Mouse (Mus musculus): ENCODE results near the gene Cyp8b1. TPM values are rescaled to one million over a fixed set of nuclear protein-coding genes. Genes with fewer than 3 reads are reported as not detected.
A peak's percentile ranks its signal among the peaks of the same experiment; 100 is the strongest.

Cyp8b1 gene
- polyA plus RNA-seq (2016; fragmentation: Nextera tagmentation; extraction: Ambion mirVana): not detected in 2 replicates

DNA sequence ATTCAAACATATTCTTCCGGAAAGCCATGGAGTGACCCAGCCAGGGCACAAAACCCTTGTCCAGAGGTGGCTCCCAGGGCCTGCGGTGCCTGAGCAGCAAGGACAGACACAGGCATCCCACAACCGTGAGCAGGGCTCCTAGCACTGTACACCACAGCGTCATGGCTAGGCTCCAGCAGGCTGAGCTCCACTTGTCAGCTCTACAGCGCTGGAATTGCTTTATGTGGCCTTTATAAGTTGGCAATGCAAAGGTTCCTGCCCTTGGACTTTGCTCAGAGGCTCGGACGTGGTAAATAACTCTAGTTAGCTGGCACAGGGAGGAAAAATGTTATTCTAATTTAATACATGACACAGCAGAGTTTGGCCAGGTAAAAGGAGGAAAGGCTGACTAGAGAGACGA is at the start of gene Cyp8b1:
TSS of gene Cyp8b1 (minus strand) at position 204 of the 400 bp plus-strand sequence.
- Histone ChIP-seq H3K4me1 (no peaks in the 10 kb centered on the region), H3K27me3 (ENCODE audit: poor library complexity, severe bottlenecking) (no peaks in the 10 kb centered on the region), H3K9me3 (no peaks in the 10 kb centered on the region), H3K27ac (no peak within 1 kb of the TSS), H3K4me3 (no peak within 1 kb of the TSS), H3K36me3 (replicated peaks) (no peaks in the 10 kb centered on the region)
- no peak for DNase-seq (ENCODE audit: extremely low spot score, low spot score)
- 87% methylated on average over 8 of the region's 8 CpGs for WGBS

DNA sequence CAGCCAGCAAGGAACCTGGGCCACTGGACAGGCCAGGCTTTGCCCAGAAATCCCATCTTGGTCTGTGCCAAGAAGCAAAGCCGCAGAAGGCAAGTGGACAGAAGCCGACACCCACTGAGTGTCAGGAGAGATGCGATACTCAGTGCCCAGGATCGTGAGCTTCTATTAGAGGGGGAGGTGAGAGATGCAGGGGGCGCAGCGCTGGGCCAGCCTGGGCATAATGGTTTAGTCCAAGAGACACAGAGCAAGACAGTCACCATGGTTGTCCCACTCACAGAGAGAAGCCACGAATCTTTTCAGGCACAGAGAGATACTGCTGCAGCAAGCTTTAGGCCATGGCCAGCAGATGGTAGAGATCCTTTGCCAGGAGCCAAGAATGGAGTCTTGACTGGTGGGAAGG is 48.8 kb upstream of the Cyp8b1 start:
- Histone ChIP-seq H3K4me1 (peaks cover 11% of the 10 kb centered on the region), H3K4me3 (no peak overlapping the region), H3K27ac (no peak overlapping the region), H3K36me3 (replicated peaks) (no peaks in the 10 kb centered on the region), H3K27me3 (ENCODE audit: poor library complexity, severe bottlenecking) (no peaks in the 10 kb centered on the region), H3K9me3 (no peaks in the 10 kb centered on the region)
- 93% methylated on average over 7 of the region's 7 CpGs for WGBS
- DNase-seq (ENCODE audit: extremely low spot score, low spot score): no peak

- DNase-seq (ENCODE audit: extremely low spot score, low spot score): no peak
- H3K4me1 ChIP-seq: peaks cover 27% of the 10 kb centered on the region
- no peak overlapping the region for H3K4me3 ChIP-seq
- peak overlapping the region; percentile 11; the same call in 1 of the 2 replicates for H3K27ac ChIP-seq
- WGBS: 63% methylated on average over 7 of the region's 7 CpGs
- H3K27me3 ChIP-seq (ENCODE audit: poor library complexity, severe bottlenecking): no peaks in the 10 kb centered on the region
- no peaks in the 10 kb centered on the region for H3K9me3 ChIP-seq
- H3K36me3 ChIP-seq (replicated peaks): no peaks in the 10 kb centered on the region
Observed at GRCm38 (mm10) chr9:121959966-121960635, 44.0 kb upstream of the Cyp8b1 start.

- Histone ChIP-seq H3K4me1 (peaks cover 17% of the 10 kb centered on the region), H3K4me3 (no peak overlapping the region), H3K36me3 (replicated peaks) (no peaks in the 10 kb centered on the region), H3K27me3 (ENCODE audit: poor library complexity, severe bottlenecking) (no peaks in the 10 kb centered on the region), H3K9me3 (no peaks in the 10 kb centered on the region), H3K27ac (no peak overlapping the region)
- WGBS: 90% methylated on average over 6 of the region's 6 CpGs
- no peak for DNase-seq (ENCODE audit: extremely low spot score, low spot score)
Observed at GRCm38 (mm10) chr9:121952596-121952995, 36.5 kb upstream of the Cyp8b1 start.

DNA sequence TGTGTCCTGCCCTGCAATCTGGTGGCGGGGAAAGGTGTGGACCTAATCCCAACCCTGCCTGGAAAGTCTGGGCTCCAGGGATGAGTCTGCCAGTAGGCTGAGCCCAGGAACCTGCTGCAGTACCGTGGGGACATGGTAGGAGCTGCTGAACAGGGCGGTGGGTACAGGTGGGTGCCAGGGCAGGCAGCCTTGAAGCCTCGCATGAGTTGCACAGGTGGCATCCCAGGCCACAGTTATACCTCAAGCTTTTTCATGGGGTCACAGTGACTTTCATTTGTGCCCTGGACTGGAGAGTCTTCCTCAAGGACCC is 35.0 kb upstream of the Cyp8b1 start:
- Histone ChIP-seq H3K27me3 (ENCODE audit: poor library complexity, severe bottlenecking) (no peaks in the 10 kb centered on the region), H3K4me3 (peak overlapping the region; percentile 31), H3K27ac (peak overlapping the region; percentile 74), H3K9me3 (no peaks in the 10 kb centered on the region), H3K4me1 (peaks cover 14% of the 10 kb centered on the region), H3K36me3 (replicated peaks) (no peaks in the 10 kb centered on the region)
- 36% methylated on average over 4 of the region's 4 CpGs for WGBS
- DNase-seq (ENCODE audit: extremely low spot score, low spot score): no peak

- WGBS: 17% methylated on average over 14 of the region's 14 CpGs
- H3K4me1 ChIP-seq: peaks cover 14% of the 10 kb centered on the region
- no peaks in the 10 kb centered on the region for H3K27me3 ChIP-seq (ENCODE audit: poor library complexity, severe bottlenecking)
- H3K9me3 ChIP-seq: no peaks in the 10 kb centered on the region
- H3K27ac ChIP-seq: peak within 1 kb of the TSS; percentile 74
- no peaks in the 10 kb centered on the region for H3K36me3 ChIP-seq (replicated peaks)
- peak within 1 kb of the TSS; percentile 31 for H3K4me3 ChIP-seq
- DNase-seq (ENCODE audit: extremely low spot score, low spot score): peak; percentile 31
Observed at GRCm38 (mm10) chr9:121950418-121951113, 34.5 kb upstream of the Cyp8b1 start, which contains the start of gene Fam198a. Gene Fam198a (plus strand): TSS chr9:121950988.

GRCm38 (mm10) chr9:121948431-121948830 is 32.3 kb upstream of the Cyp8b1 start:
- H3K36me3 ChIP-seq (replicated peaks): peaks cover 10% of the 10 kb centered on the region; the same call in 1 of the 2 replicates
- DNase-seq (ENCODE audit: extremely low spot score, low spot score): no peak
- no peak overlapping the region for H3K4me3 ChIP-seq
- H3K27me3 ChIP-seq (ENCODE audit: poor library complexity, severe bottlenecking): no peaks in the 10 kb centered on the region
- H3K4me1 ChIP-seq: peaks cover 11% of the 10 kb centered on the region
- 83% methylated on average over 4 of the region's 4 CpGs for WGBS
- H3K27ac ChIP-seq: no peak overlapping the region
- H3K9me3 ChIP-seq: no peaks in the 10 kb centered on the region

GRCm38 (mm10) chr9:121947784-121948183 is 31.7 kb upstream of the Cyp8b1 start:
- DNase-seq (ENCODE audit: extremely low spot score, low spot score): peak; percentile 30
- no peak overlapping the region for H3K27ac ChIP-seq
- no peak overlapping the region for H3K4me3 ChIP-seq
- peaks cover 11% of the 10 kb centered on the region for H3K4me1 ChIP-seq
- WGBS: 11% methylated on average over 4 of the region's 4 CpGs
- H3K27me3 ChIP-seq (ENCODE audit: poor library complexity, severe bottlenecking): no peaks in the 10 kb centered on the region
- H3K36me3 ChIP-seq (replicated peaks): peaks cover 16% of the 10 kb centered on the region; the same call in 1 of the 2 replicates
- H3K9me3 ChIP-seq: no peaks in the 10 kb centered on the region

GRCm38 (mm10) chr9:121943628-121944027 is 27.5 kb upstream of the Cyp8b1 start:
- Histone ChIP-seq H3K27ac (no peak overlapping the region), H3K4me3 (no peak overlapping the region), H3K9me3 (no peaks in the 10 kb centered on the region), H3K36me3 (replicated peaks) (peaks cover 21% of the 10 kb centered on the region; the same call in 1 of the 2 replicates), H3K27me3 (ENCODE audit: poor library complexity, severe bottlenecking) (no peaks in the 10 kb centered on the region), H3K4me1 (no peaks in the 10 kb centered on the region)
- no peak for DNase-seq (ENCODE audit: extremely low spot score, low spot score)
- WGBS: 80% methylated on average over 3 of the region's 3 CpGs

DNA sequence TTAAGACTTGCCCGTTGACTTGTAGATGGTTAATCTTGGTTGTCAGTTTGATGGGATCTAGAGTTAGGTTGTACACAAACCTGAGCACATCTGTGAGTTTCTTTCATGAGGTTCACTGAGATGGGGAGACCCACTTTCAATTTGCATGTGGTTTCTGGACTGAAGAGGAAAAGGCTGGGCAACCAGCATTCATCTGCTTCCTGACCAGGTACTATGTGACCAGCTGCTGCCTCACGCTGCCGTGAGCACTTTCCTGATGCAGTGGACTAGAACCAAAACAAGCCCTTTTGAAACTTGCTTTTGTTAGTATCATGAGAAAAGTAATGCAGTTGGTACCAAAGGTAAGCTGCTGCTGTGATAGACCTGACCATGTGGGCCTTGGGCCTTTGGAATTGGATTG is 26.9 kb upstream of the Cyp8b1 start:
- Histone ChIP-seq H3K9me3 (no peaks in the 10 kb centered on the region), H3K27me3 (ENCODE audit: poor library complexity, severe bottlenecking) (no peaks in the 10 kb centered on the region), H3K27ac (no peak overlapping the region), H3K4me3 (no peak overlapping the region), H3K36me3 (replicated peaks) (peaks cover 21% of the 10 kb centered on the region; the same call in 1 of the 2 replicates), H3K4me1 (no peaks in the 10 kb centered on the region)
- DNase-seq (ENCODE audit: extremely low spot score, low spot score): no peak
- 91% methylated on average over 3 of the region's 3 CpGs for WGBS

DNA sequence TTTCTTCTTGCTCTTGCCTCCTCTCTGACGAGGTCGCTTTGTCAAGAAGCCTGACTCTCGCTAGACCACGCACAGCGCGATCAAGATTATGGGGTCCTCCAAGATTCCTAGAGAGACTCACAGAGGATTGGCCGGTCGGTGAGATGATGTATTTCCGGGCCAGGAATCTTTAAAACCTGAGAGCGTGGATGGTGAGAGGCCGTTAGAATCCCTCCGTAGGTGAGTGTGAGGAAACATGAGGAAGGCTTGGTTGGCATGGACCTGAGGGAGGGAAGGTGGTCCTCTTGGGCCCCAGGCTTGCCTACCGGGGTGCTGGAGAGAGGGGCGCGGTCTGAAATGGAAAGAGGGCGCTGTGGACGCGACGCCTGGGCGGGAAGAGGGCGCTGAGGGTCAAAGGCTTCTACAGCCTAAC is 21.8 kb upstream of the Cyp8b1 start:
- peak overlapping the region; percentile 85 for H3K27ac ChIP-seq
- 60% methylated on average over 21 of the region's 21 CpGs for WGBS

DNA sequence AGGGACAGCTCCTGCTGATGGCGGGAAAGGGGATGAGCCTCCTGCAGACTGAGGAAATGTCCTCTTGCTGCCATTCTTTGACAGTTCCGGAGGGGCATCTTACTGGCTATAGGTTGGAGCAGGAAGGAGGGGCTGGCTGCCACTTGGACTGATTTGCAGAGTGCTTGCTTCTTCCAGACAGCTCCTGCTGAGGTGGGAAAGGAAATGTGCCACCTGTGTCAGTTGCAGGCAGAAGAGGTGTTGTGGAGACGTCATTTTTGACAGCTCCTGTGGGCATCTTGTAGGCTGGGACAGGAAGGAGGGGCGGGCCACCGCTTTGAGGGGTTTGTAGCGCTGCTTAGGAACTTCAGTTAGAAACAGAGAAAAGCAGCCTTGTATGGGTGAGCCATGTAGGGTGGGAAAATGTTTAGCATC is 21.4 kb upstream of the Cyp8b1 start:
- no peak for DNase-seq (ENCODE audit: extremely low spot score, low spot score)
- Histone ChIP-seq H3K9me3 (no peaks in the 10 kb centered on the region), H3K36me3 (replicated peaks) (peaks cover 5% of the 10 kb centered on the region; the same call in 1 of the 2 replicates), H3K4me1 (peaks cover 7% of the 10 kb centered on the region; the same call in 1 of the 2 replicates), H3K4me3 (peak overlapping the region; percentile 55), H3K27ac (peak overlapping the region; percentile 85), H3K27me3 (ENCODE audit: poor library complexity, severe bottlenecking) (no peaks in the 10 kb centered on the region)
- WGBS: 76% methylated on average over 6 of the region's 6 CpGs

More for the DNA sequence above, 21.8 kb upstream of the Cyp8b1 start:
- Histone ChIP-seq H3K27me3 (ENCODE audit: poor library complexity, severe bottlenecking) (no peaks in the 10 kb centered on the region), H3K36me3 (replicated peaks) (peaks cover 7% of the 10 kb centered on the region; the same call in 1 of the 2 replicates), H3K9me3 (no peaks in the 10 kb centered on the region), H3K4me1 (peaks cover 7% of the 10 kb centered on the region; the same call in 1 of the 2 replicates), H3K4me3 (peak overlapping the region; percentile 55)
- DNase-seq (ENCODE audit: extremely low spot score, low spot score): peak; percentile 33

- Histone ChIP-seq H3K36me3 (replicated peaks) (peaks cover 5% of the 10 kb centered on the region; the same call in 1 of the 2 replicates), H3K27me3 (ENCODE audit: poor library complexity, severe bottlenecking) (no peaks in the 10 kb centered on the region), H3K9me3 (no peaks in the 10 kb centered on the region), H3K27ac (peak overlapping the region; percentile 27; the same call in 1 of the 2 replicates), H3K4me1 (peaks cover 7% of the 10 kb centered on the region; the same call in 1 of the 2 replicates), H3K4me3 (peak overlapping the region; percentile 55; the same call in 1 of the 2 replicates)
- WGBS: 91% methylated on average over 1 of the region's 1 CpGs
- no peak for DNase-seq (ENCODE audit: extremely low spot score, low spot score)
Observed at GRCm38 (mm10) chr9:121936952-121937351, 20.8 kb upstream of the Cyp8b1 start.

Measured in forebrain, embryonic 10.5 days (tissue).